Mouse (Mus musculus): ENCODE measurements around the gene Enc1. TPM values are rescaled to one million over a fixed set of nuclear protein-coding genes. Genes with fewer than 3 reads are reported as not detected.

Gene Enc1
- 18.4 and 19.8 TPM in 2 replicates for polyA plus RNA-seq (2014; fragmentation: Nextera tagmentation; extraction: Ambion mirVana)

DNA sequence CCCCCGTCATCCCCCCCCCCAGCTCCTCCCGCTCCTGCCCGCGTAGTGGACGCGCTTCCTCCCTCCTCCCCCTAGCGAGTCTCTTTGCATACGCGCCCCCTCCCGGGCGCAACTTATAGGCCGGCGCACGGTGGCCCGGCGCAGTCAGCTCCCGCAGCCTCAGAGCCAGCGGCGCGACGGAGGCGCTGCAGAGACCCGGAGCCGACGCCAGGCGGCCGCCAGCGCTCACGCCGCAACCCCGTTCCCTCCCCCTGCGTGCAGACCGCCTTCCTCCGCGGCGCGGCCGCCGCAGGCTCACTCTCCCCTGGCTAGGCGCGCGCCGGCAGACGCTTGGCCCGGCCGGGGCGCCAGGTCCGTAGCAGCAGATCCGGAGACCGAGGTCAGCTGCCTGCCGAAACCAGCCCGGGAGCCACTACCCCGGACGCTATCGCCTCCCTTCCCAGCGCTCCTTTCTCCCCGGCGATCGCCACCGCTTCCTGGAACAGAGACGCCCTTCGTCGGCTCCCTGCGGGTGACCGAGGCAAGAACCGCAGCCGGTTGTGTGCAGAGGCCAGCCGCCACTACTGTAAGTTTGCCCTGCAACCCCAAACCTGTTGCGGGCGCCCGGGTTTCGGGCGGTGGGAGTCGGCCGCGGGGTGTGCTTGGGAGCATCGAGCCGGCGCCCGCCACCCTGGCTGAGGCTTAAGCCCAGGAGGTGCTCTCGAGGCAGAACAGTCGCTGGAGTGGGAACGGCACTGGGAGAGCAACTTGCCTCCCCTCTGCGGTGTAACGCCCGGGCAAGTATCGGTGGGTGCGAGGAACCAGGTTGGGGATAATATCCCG, at the start of gene Enc1:
Gene Enc1 (plus strand): TSS at position 141 of the 822 bp plus-strand sequence.
- no peaks in the 10 kb centered on the region for H3K9me3 ChIP-seq (ENCODE audit: control insufficient read depth, low read length)
- H3K9ac ChIP-seq (ENCODE audit: low read length): peak within 1 kb of the TSS; percentile 89
- H3K27ac ChIP-seq (ENCODE audit: low read depth, low read length): peak within 1 kb of the TSS; percentile 97
- DNase-seq (ENCODE audit: low spot score, missing footprints): peak; percentile 99
- H3K4me3 ChIP-seq (ENCODE audit: low read depth, low read length): peak within 1 kb of the TSS; percentile 81
- peaks cover 12% of the 10 kb centered on the region for H3K36me3 ChIP-seq (ENCODE audit: control insufficient read depth, insufficient read depth, low read length)
- peak within 1 kb of the TSS; percentile 91 for H3K4me2 ChIP-seq
- WGBS: under 1% methylated on average over 84 of the region's 89 CpGs
- peak; percentile 93 for ATAC-seq (ENCODE audit: low FRiP score)
- peaks cover 7% of the 10 kb centered on the region; the same call in 1 of the 2 replicates for H3K27me3 ChIP-seq (ENCODE audit: control insufficient read depth, insufficient read depth, low read length)
- peaks cover 45% of the 10 kb centered on the region for H3K4me1 ChIP-seq (ENCODE audit: control insufficient read depth, insufficient read depth, low read length)

DNA sequence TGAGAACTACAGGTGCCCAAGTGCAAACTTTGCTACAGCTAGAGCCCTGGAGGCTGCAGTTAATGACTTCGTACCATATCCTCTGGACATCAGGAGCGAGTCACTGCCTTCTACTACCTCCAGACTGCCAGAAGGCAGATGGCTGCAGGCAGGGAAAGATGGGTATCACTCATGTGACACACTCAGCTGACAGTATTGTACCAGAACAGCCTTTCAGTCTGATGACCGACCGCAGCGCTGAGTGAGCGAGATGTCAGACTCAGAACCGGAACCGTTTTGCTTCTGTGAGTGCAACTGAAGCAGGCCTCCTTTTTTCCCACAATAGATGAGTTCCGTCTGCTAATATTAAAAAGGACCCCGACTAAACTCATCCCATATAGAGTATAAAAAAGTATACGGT, 48.3 kb upstream of the Enc1 start:
- H3K4me1 ChIP-seq (ENCODE audit: control insufficient read depth, insufficient read depth, low read length): no peaks in the 10 kb centered on the region
- H3K27me3 ChIP-seq (ENCODE audit: control insufficient read depth, insufficient read depth, low read length): no peaks in the 10 kb centered on the region; the same call in 1 of the 2 replicates
- ATAC-seq (ENCODE audit: low FRiP score) (no peak), DNase-seq (ENCODE audit: low spot score, missing footprints) (no peak)
- no peak overlapping the region for H3K4me2 ChIP-seq
- no peak overlapping the region for H3K4me3 ChIP-seq (ENCODE audit: low read depth, low read length)
- WGBS: 92% methylated on average over 11 of the region's 11 CpGs
- H3K27ac ChIP-seq (ENCODE audit: low read depth, low read length): no peak overlapping the region
- no peak overlapping the region for H3K9ac ChIP-seq (ENCODE audit: low read length)
- no peaks in the 10 kb centered on the region for H3K36me3 ChIP-seq (ENCODE audit: control insufficient read depth, insufficient read depth, low read length)
- no peaks in the 10 kb centered on the region for H3K9me3 ChIP-seq (ENCODE audit: control insufficient read depth, low read length)

- ATAC-seq (ENCODE audit: low FRiP score) (no peak), DNase-seq (ENCODE audit: low spot score, missing footprints) (no peak)
- 70% methylated on average over 7 of the region's 7 CpGs for WGBS
- no peak overlapping the region for H3K4me3 ChIP-seq (ENCODE audit: low read depth, low read length)
- no peaks in the 10 kb centered on the region for H3K4me1 ChIP-seq (ENCODE audit: control insufficient read depth, insufficient read depth, low read length)
- H3K9ac ChIP-seq (ENCODE audit: low read length): no peak overlapping the region
- no peaks in the 10 kb centered on the region for H3K9me3 ChIP-seq (ENCODE audit: control insufficient read depth, low read length)
- no peak overlapping the region for H3K27ac ChIP-seq (ENCODE audit: low read depth, low read length)
- no peaks in the 10 kb centered on the region for H3K36me3 ChIP-seq (ENCODE audit: control insufficient read depth, insufficient read depth, low read length)
- H3K4me2 ChIP-seq: no peak overlapping the region
- H3K27me3 ChIP-seq (ENCODE audit: control insufficient read depth, insufficient read depth, low read length): no peaks in the 10 kb centered on the region; the same call in 1 of the 2 replicates
These were observed 47.5 kb upstream of the Enc1 start for GRCm38 (mm10) chr13:97193420-97193819.

DNA sequence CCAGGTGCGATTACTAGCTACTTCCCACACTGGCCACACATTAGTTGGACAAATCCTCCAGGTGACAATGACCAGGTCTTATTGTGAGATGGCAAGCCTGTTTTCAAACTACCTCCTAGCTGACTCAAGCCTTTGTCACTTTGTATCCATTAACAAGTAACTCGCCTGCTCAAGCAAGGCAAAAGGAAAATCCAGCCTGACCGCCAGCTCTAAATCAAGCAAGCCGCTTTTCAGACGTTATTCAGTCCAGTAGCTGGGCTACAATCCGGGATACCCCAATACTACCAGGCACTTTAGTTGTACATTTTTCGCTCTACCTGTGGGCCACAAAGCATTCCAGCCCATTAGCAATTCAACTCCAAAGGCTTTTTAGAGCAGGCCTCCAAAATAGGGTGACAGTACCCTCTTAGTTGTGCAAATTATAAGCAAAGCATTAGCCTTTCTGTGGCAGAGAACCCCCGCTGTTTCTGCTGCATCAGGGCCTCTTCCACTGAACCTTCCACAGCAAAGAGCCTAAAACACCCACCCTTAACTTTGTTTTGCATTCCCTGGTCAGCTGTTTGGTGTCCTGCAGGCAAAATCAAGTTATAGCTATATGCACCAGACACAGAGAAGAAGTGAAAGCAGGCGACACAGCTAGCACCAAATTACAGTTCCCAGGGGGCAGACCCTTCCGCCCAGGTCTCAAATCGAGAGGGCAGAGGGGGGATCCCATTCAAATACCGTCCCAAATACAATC, 44.5 kb upstream of the Enc1 start:
- no peak overlapping the region for H3K9ac ChIP-seq (ENCODE audit: low read length)
- ATAC-seq (ENCODE audit: low FRiP score) (no peak), DNase-seq (ENCODE audit: low spot score, missing footprints) (no peak)
- no peaks in the 10 kb centered on the region for H3K36me3 ChIP-seq (ENCODE audit: control insufficient read depth, insufficient read depth, low read length)
- 63% methylated on average over 12 of the region's 12 CpGs for WGBS
- no peaks in the 10 kb centered on the region; the same call in 1 of the 2 replicates for H3K27me3 ChIP-seq (ENCODE audit: control insufficient read depth, insufficient read depth, low read length)
- H3K4me2 ChIP-seq: no peak overlapping the region
- H3K4me3 ChIP-seq (ENCODE audit: low read depth, low read length): no peak overlapping the region
- H3K4me1 ChIP-seq (ENCODE audit: control insufficient read depth, insufficient read depth, low read length): no peaks in the 10 kb centered on the region
- no peak overlapping the region for H3K27ac ChIP-seq (ENCODE audit: low read depth, low read length)
- no peaks in the 10 kb centered on the region for H3K9me3 ChIP-seq (ENCODE audit: control insufficient read depth, low read length)

DNA sequence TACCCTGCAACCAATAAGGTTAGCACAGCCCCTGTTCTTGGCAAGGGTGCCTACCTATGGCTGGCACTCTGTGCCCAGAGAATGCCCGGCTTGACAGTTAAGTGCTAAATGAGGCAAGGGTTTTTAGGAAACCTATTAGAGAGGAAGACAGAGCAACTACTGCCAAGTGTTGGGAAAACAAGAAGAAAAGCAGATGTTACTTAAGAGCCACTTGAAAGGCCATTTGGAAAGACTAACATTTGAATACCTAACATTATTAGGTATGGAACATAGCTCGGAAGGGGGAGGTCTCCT, 44.0 kb upstream of the Enc1 start:
- Histone ChIP-seq H3K27ac (ENCODE audit: low read depth, low read length) (no peak overlapping the region), H3K36me3 (ENCODE audit: control insufficient read depth, insufficient read depth, low read length) (no peaks in the 10 kb centered on the region), H3K4me3 (ENCODE audit: low read depth, low read length) (no peak overlapping the region), H3K9me3 (ENCODE audit: control insufficient read depth, low read length) (no peaks in the 10 kb centered on the region), H3K4me1 (ENCODE audit: control insufficient read depth, insufficient read depth, low read length) (no peaks in the 10 kb centered on the region), H3K9ac (ENCODE audit: low read length) (no peak overlapping the region), H3K4me2 (no peak overlapping the region), H3K27me3 (ENCODE audit: control insufficient read depth, insufficient read depth, low read length) (no peaks in the 10 kb centered on the region; the same call in 1 of the 2 replicates)
- DNase-seq (ENCODE audit: low spot score, missing footprints) (no peak), ATAC-seq (ENCODE audit: low FRiP score) (no peak)
- 94% methylated on average over 2 of the region's 2 CpGs for WGBS

DNA sequence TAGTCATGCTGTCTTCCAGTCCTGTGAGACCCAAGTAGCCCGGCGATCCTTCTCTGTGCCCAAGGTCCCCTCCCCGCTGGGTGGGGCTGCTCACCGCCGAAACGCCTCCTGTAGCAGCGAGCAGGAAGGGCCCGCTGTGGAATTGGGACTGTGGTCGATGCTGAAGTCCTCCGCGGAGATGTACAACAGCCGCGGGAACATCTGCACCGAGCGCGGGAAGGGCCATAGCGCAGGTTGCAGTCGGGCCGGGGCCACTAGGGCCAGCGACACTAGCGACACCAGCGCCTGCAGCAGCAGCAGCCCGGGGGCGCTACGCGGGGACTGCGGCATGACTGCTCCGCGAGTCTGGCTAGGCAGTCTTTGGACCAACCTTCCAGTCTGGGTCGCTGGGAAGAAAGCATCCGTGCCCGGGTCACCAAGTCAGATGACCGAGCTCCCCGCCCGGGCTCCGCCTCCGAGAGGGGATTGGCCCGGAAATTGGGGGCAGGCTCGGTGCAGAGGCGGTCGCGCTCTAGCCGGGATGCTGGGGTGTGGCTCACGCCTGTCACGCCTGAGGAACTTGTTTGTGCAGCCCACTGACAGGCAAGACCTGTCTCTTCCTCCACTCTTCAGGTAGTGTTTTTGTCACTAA, 42.9 kb upstream of the Enc1 start, which contains the start of gene Hexb:
Gene Hexb (minus strand): TSS at position 426 of the 631 bp plus-strand sequence.
- no peaks in the 10 kb centered on the region for H3K4me1 ChIP-seq (ENCODE audit: control insufficient read depth, insufficient read depth, low read length)
- 0 out of 2 replicates have a peak within 1 kb of the TSS, but pooled peaks have one; percentile 3 for H3K27ac ChIP-seq (ENCODE audit: low read depth, low read length)
- ATAC-seq (ENCODE audit: low FRiP score) (peak; percentile 96), DNase-seq (ENCODE audit: low spot score, missing footprints) (peak; percentile 97)
- H3K9me3 ChIP-seq (ENCODE audit: control insufficient read depth, low read length): no peaks in the 10 kb centered on the region
- H3K4me2 ChIP-seq: peak within 1 kb of the TSS; percentile 93
- under 1% methylated on average over 45 of the region's 45 CpGs for WGBS
- no peaks in the 10 kb centered on the region; the same call in 1 of the 2 replicates for H3K27me3 ChIP-seq (ENCODE audit: control insufficient read depth, insufficient read depth, low read length)
- no peaks in the 10 kb centered on the region for H3K36me3 ChIP-seq (ENCODE audit: control insufficient read depth, insufficient read depth, low read length)
- peak within 1 kb of the TSS; percentile 77 for H3K9ac ChIP-seq (ENCODE audit: low read length)
- peak within 1 kb of the TSS; percentile 60 for H3K4me3 ChIP-seq (ENCODE audit: low read depth, low read length)

DNA sequence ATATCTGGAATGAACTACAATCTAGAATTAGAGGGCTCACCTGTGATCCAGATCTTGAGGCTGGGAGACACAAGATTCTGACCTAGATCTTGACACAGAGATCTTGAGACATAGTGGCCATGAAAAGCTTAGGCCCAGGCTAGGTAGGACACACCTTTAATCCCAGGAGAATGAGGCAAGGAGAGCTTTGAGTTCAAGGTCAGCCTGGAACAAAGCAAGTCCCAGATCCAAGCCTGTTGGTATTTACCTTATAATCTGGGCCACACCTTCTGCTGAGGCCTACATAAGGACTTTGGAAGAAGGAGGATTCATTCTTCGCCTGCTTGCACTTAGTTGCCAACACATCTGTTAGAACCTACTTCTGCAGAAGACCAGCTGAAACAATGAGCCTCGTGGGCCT, 41.8 kb upstream of the Enc1 start:
- ATAC-seq (ENCODE audit: low FRiP score) (no peak), DNase-seq (ENCODE audit: low spot score, missing footprints) (no peak)
- WGBS: 81% methylated on average over 2 of the region's 2 CpGs

DNA sequence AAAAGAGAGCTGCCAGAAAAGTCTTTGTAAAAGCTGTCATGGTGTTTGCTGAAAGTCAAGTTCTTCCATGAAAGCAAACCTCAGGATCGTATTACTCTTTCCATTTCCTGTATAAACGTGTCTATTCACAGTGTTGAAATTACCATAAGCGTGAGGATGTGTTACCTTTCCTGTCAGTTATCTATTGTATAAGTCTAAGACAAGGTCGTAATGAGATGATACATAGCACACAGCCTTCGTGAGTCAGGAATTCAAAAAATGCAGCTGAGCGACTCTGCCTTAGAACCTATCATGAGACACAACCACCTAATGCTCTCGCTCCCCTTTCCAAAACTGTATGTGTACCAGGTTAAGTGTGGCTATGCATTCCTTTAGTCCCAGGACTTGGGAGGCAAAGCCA, 39.8 kb upstream of the Enc1 start:
- ATAC-seq (ENCODE audit: low FRiP score) (no peak), DNase-seq (ENCODE audit: low spot score, missing footprints) (no peak)
- Histone ChIP-seq H3K27ac (ENCODE audit: low read depth, low read length) (no peak overlapping the region), H3K36me3 (ENCODE audit: control insufficient read depth, insufficient read depth, low read length) (no peaks in the 10 kb centered on the region), H3K9ac (ENCODE audit: low read length) (no peak overlapping the region), H3K4me3 (ENCODE audit: low read depth, low read length) (no peak overlapping the region), H3K4me2 (no peak overlapping the region), H3K4me1 (ENCODE audit: control insufficient read depth, insufficient read depth, low read length) (peaks cover 3% of the 10 kb centered on the region), H3K27me3 (ENCODE audit: control insufficient read depth, insufficient read depth, low read length) (no peaks in the 10 kb centered on the region; the same call in 1 of the 2 replicates), H3K9me3 (ENCODE audit: control insufficient read depth, low read length) (no peaks in the 10 kb centered on the region)
- 78% methylated on average over 7 of the region's 7 CpGs for whole genome bisulfite sequencing

More for the DNA sequence above, 41.8 kb upstream of the Enc1 start:
- no peaks in the 10 kb centered on the region for H3K9me3 ChIP-seq (ENCODE audit: control insufficient read depth, low read length)
- no peak overlapping the region for H3K27ac ChIP-seq (ENCODE audit: low read depth, low read length)
- H3K9ac ChIP-seq (ENCODE audit: low read length): no peak overlapping the region
- H3K36me3 ChIP-seq (ENCODE audit: control insufficient read depth, insufficient read depth, low read length): no peaks in the 10 kb centered on the region
- H3K4me1 ChIP-seq (ENCODE audit: control insufficient read depth, insufficient read depth, low read length): no peaks in the 10 kb centered on the region
- no peak overlapping the region for H3K4me2 ChIP-seq
- H3K4me3 ChIP-seq (ENCODE audit: low read depth, low read length): no peak overlapping the region
- H3K27me3 ChIP-seq (ENCODE audit: control insufficient read depth, insufficient read depth, low read length): no peaks in the 10 kb centered on the region; the same call in 1 of the 2 replicates

Measured in midbrain, embryonic 11.5 days (tissue).